Mouse (Mus musculus) ES-Bruce4 (cell line): Measurements from ENCODE around the gene Btrc. TPM values are rescaled to one million over a fixed set of nuclear protein-coding genes. Genes with fewer than 3 reads are reported as not detected.
A peak's percentile ranks its signal among the peaks of the same experiment; 100 is the strongest.
"Not testable (repeated sequence)": the region's sequence is repeated elsewhere in the genome, so short reads cannot be mapped to it uniquely, and the experiment has no call there.

Experiments
- H3K27ac ChIP-seq: 2 replicates; pipeline ENCODE4 v1.5.1; 2012; ENCODE audit warnings: low read length, inconsistent platforms; ENCODE audit not compliant: insufficient read depth
- H3K27me3 ChIP-seq: 2 replicates; pipeline ENCODE4 v1.6.1; 2012; ENCODE audit warnings: mild to moderate bottlenecking, low read length, inconsistent platforms; ENCODE audit not compliant: control insufficient read depth, poor library complexity, insufficient read depth, severe bottlenecking
- H3K36me3 ChIP-seq: 2 replicates; pipeline ENCODE4 v1.6.1; 2012; ENCODE audit warnings: inconsistent platforms, mild to moderate bottlenecking, low read length, moderate library complexity; ENCODE audit not compliant: control insufficient read depth, poor library complexity, insufficient read depth, severe bottlenecking
- H3K4me1 ChIP-seq: one replicate; pipeline ENCODE4 v1.8.1; 2011; ENCODE audit warnings: low read length; ENCODE audit not compliant: control insufficient read depth, insufficient read depth
- H3K4me3 ChIP-seq: 2 replicates; pipeline ENCODE4 v1.5.1; 2011; ENCODE audit warnings: low read depth, mild to moderate bottlenecking, low read length
- H3K9ac ChIP-seq: 2 replicates; pipeline ENCODE4 v1.6.1; 2012; ENCODE audit warnings: low read depth, mild to moderate bottlenecking, inconsistent platforms; ENCODE audit not compliant: poor library complexity, severe bottlenecking
- H3K9me3 ChIP-seq: replicated peaks from 2 replicates; pipeline ENCODE4 v1.6.1; 2012; ENCODE audit warnings: mild to moderate bottlenecking, low read length, inconsistent platforms; ENCODE audit not compliant: control insufficient read depth, poor library complexity, insufficient read depth, severe bottlenecking
- CTCF ChIP-seq: IDR thresholded peaks from one replicate; pipeline ENCODE4 v1.8.1; 2011; ENCODE audit warnings: low read depth, low read length
- EP300 ChIP-seq: IDR thresholded peaks from 2 replicates; pipeline ENCODE4 v1.6.1; 2011; ENCODE audit warnings: low read depth, low read length; ENCODE audit not compliant: insufficient read depth
- POLR2A ChIP-seq: IDR thresholded peaks from one replicate; pipeline ENCODE4 v1.8.1; 2011; ENCODE audit warnings: low read length; ENCODE audit not compliant: insufficient read depth
- polyA plus RNA-seq: library from polyadenylated mRNA; stranded (reverse); fragments of >200 nt; gene quantifications from 2 replicates; pipeline ENCODE4 v1.2.4, GENCODE M21; 2011; ENCODE audit warnings: low read depth; ENCODE audit not compliant: missing spikeins, insufficient read depth, insufficient read length

The Btrc gene
- polyA plus RNA-seq, 1 experiment, result 38.9 TPM

- Histone ChIP-seq H3K27me3 (no peaks in the 10 kb centered on the region), H3K9me3 (no peaks in the 10 kb centered on the region), H3K36me3 (no peaks in the 10 kb centered on the region), H3K9ac (no peak overlapping the region), H3K27ac (no peak overlapping the region), H3K4me3 (no peak overlapping the region), H3K4me1 (no peaks in the 10 kb centered on the region)
- TF ChIP-seq EP300, result no peak
- TF ChIP-seq CTCF, result no peak
- no peak for TF ChIP-seq POLR2A
Observed at GRCm38 (mm10) chr19:45338182-45338581, 25.4 kb upstream of the Btrc start.

- H3K4me3 ChIP-seq, result no peak overlapping the region
- H3K27ac ChIP-seq, result no peak overlapping the region
- H3K4me1 ChIP-seq, result no peaks in the 10 kb centered on the region
- TF ChIP-seq POLR2A, result no peak
- no peak for TF ChIP-seq EP300
- TF ChIP-seq CTCF, result no peak
- H3K36me3 ChIP-seq, result no peaks in the 10 kb centered on the region
- no peaks in the 10 kb centered on the region for H3K9me3 ChIP-seq
- H3K27me3 ChIP-seq, result no peaks in the 10 kb centered on the region
- no peak overlapping the region for H3K9ac ChIP-seq
Observed at GRCm38 (mm10) chr19:45343941-45344340, 19.6 kb upstream of the Btrc start.

DNA sequence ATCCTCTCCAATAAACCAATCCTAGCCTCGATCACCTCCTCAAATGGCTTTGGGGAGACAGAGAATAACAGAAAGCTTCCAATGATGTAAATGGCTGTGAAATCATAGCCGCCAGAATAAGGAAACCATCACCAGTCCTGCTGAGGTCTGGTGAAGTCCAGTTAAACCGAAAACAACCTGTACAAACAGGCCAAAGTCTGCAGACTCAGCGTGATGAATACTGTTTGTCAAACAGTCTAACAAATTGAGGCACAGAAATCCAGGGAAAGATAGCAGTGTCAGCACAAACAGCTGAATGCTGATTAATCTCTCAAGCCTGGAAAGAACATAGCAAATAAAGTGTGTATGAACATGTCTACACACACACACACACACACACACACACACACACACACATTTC is 15.3 kb upstream of the Btrc start:
- no peaks in the 10 kb centered on the region for H3K36me3 ChIP-seq
- no peak overlapping the region for H3K4me3 ChIP-seq
- H3K27ac ChIP-seq, result no peak overlapping the region
- no peaks in the 10 kb centered on the region for H3K4me1 ChIP-seq
- no peaks in the 10 kb centered on the region for H3K9me3 ChIP-seq
- TF ChIP-seq POLR2A, result no peak
- TF ChIP-seq EP300, result no peak
- TF ChIP-seq CTCF, result no peak
- no peaks in the 10 kb centered on the region for H3K27me3 ChIP-seq
- H3K9ac ChIP-seq, result no peak overlapping the region

DNA sequence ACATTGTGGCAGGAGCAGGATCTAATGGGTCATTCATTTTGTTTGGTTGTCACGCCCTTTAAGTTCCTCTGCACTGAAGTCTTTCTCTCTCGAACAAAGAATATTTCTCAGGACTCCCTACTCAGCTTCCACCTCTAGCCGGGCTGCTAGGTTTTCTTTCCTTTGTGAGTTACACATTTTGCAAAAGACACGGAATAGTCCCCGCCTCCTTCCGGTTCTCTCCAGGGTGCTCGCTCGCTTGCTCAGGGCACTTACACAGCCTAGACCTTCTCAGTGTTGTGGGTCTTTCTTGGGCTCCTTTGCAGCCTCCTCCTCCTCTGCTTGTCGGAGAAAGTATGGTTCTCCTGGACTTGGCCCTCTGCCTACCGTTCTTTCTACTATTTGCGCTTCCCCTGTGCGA is 13.1 kb upstream of the Btrc start:
- TF ChIP-seq CTCF (no peak), EP300 (no peak), POLR2A (no peak)
- H3K4me3 ChIP-seq, result no peak overlapping the region

GRCm38 (mm10) chr19:45352706-45353105 is 10.8 kb upstream of the Btrc start:
- H3K27me3 ChIP-seq, H3K36me3 ChIP-seq, H3K4me1 ChIP-seq, H3K4me3 ChIP-seq, H3K9ac ChIP-seq, H3K9me3 ChIP-seq: not testable (repeated sequence)
- peak overlapping the region; percentile 57 for H3K27ac ChIP-seq
- TF ChIP-seq EP300, result 0 out of 2 replicates have a peak, but pooled peaks have one; percentile 29

More for the DNA sequence above, 13.1 kb upstream of the Btrc start:
- H3K9me3 ChIP-seq, result no peaks in the 10 kb centered on the region
- no peak overlapping the region for H3K9ac ChIP-seq
- no peaks in the 10 kb centered on the region for H3K4me1 ChIP-seq
- H3K27me3 ChIP-seq, result no peaks in the 10 kb centered on the region
- H3K27ac ChIP-seq, result no peak overlapping the region
- H3K36me3 ChIP-seq, result no peaks in the 10 kb centered on the region

DNA sequence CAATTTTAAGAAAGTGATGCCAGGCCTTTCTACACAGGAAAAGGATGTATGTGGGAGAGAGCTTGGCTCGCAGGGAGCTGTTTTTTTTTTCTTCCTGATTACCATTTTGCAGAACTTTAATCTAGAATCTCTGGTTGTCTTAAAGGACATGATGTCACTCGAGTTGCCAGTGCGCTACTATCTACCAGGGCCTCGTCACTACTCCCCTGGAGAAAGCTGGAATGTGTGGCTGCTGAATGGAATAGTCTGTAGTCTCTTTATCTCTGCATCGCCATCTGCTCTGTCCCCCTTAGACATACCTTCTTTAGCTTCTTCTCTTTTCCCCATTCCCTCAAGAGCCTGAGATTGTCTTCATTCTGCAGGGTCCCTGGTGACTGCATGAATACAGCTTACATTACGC is 7.9 kb upstream of the Btrc start:
- TF ChIP-seq EP300, result no peak
- no peak for TF ChIP-seq POLR2A
- H3K27me3 ChIP-seq, result no peaks in the 10 kb centered on the region
- H3K27ac ChIP-seq, result no peak overlapping the region
- H3K4me3 ChIP-seq, result no peak overlapping the region
- H3K9ac ChIP-seq, result no peak overlapping the region
- H3K4me1 ChIP-seq, result no peaks in the 10 kb centered on the region
- no peaks in the 10 kb centered on the region for H3K9me3 ChIP-seq
- H3K36me3 ChIP-seq, result no peaks in the 10 kb centered on the region

DNA sequence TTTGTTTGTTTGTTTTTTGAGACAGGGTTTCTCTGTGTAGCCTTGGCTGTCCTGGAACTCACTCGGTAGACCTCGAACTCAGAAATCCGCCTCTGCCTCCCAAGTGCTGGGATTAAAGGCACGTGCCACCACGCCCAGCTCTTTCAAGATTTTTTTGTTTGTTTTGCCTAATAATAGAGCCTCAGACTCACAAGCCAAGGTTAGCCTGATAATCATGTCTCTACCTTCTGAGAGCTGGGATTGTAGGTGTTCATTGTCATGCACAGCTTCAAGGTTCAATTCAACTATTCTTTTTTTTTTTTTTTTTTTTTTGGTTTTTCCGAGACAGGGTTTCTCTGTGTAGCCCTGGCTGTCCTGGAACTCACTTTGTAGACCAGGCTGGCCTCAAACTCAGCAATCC is 6.7 kb upstream of the Btrc start:
- not testable (repeated sequence) for H3K4me3 ChIP-seq, H3K27me3 ChIP-seq, H3K4me1 ChIP-seq, H3K27ac ChIP-seq, H3K9ac ChIP-seq, H3K9me3 ChIP-seq, H3K36me3 ChIP-seq
